Mouse (Mus musculus) kidney, postnatal 0 days (tissue): ENCODE measurements around the gene Aprt. TPM values are rescaled to one million over a fixed set of nuclear protein-coding genes. Genes with fewer than 3 reads are reported as not detected.

Experiments used
- ATAC-seq: fragments of 200-750 bp; cut with Nextera tagmentation; replicated peaks from 2 replicates; pipeline ENCODE4 v1.8.0; 2017; ENCODE audit warnings: low read depth, moderate number of reproducible peaks, moderate TSS enrichment, moderate library complexity; ENCODE audit not compliant: low FRiP score
- DNase-seq: peaks from one replicate; pipeline ENCODE4 v3.0.0-alpha.2; 2016; ENCODE audit warnings: low spot score
- H3K27ac ChIP-seq: fragments of 300-500 bp; sonication (generic); 2 replicates; pipeline ENCODE4 v1.5.1; 2014; ENCODE audit warnings: mild to moderate bottlenecking
- H3K27me3 ChIP-seq: fragments of 300-500 bp; sonication (generic); 2 replicates; pipeline ENCODE4 v1.6.1; 2014; ENCODE audit warnings: low read length, mixed read lengths; ENCODE audit not compliant: insufficient read depth
- H3K36me3 ChIP-seq: fragments of 300-500 bp; sonication (generic); 2 replicates; pipeline ENCODE4 v1.6.1; 2014; ENCODE audit warnings: low read length, mixed read lengths; ENCODE audit not compliant: insufficient read depth
- H3K4me1 ChIP-seq: fragments of 300-500 bp; sonication (generic); replicated peaks from 2 replicates; pipeline ENCODE4 v1.6.1; 2014; ENCODE audit warnings: antibody characterized with exemption, low read length, mixed read lengths; ENCODE audit not compliant: insufficient read depth
- H3K4me2 ChIP-seq: fragments of 300-500 bp; sonication (generic); 2 replicates; pipeline ENCODE4 v1.6.1; 2014; ENCODE audit warnings: mild to moderate bottlenecking, low read length, moderate library complexity, mixed read lengths
- H3K4me3 ChIP-seq: fragments of 300-500 bp; sonication (generic); replicated peaks from 2 replicates; pipeline ENCODE4 v1.5.1; 2014; ENCODE audit warnings: low read depth, low read length
- H3K9ac ChIP-seq: fragments of 300-500 bp; sonication (generic); 2 replicates; pipeline ENCODE4 v1.6.1; 2014; ENCODE audit warnings: low read depth, low read length
- H3K9me3 ChIP-seq: fragments of 300-500 bp; sonication (generic); replicated peaks from 2 replicates; pipeline ENCODE4 v1.6.1; 2016; ENCODE audit warnings: low read length, inconsistent platforms, mixed read lengths
- CTCF ChIP-seq: IDR thresholded peaks from 2 replicates; pipeline ENCODE4 v1.5.1; 2016; ENCODE audit warnings: antibody characterized with exemption, low read depth, mild to moderate bottlenecking, moderate library complexity
- WGBS: fragments of 180-500 bp; shearing (Covaris S2); extraction: QIAGEN DNeasy Blood & Tissue Kit; methylation state at CpG from one replicate; pipeline ENCODE4 v1.1.7; 2014; 5-methylcytosine and 5-hydroxymethylcytosine counted together
- polyA plus RNA-seq: library from polyadenylated mRNA; unstranded; fragments of >200 nt; fragmentation: Nextera tagmentation; extraction: Ambion mirVana; gene quantifications from 2 replicates; pipeline ENCODE4 v1.2.1, GENCODE M21; 2015

The Aprt gene
- 354 and 392 TPM in 2 replicates for polyA plus RNA-seq

GRCm38 (mm10) chr8:122576648-122577022 lies at the start of gene Aprt:
Gene Aprt, minus strand, starts transcription at chr8:122576909.
- H3K4me3 ChIP-seq = peak within 1 kb of the TSS; percentile 62
- peak within 1 kb of the TSS; percentile 89 for H3K4me2 ChIP-seq
- ATAC-seq (peak; percentile 82), DNase-seq (peak; percentile 96)
- no peaks in the 10 kb centered on the region for H3K9me3 ChIP-seq
- peaks cover 12% of the 10 kb centered on the region for H3K36me3 ChIP-seq
- H3K4me1 ChIP-seq = peaks cover 26% of the 10 kb centered on the region
- H3K27ac ChIP-seq = peak within 1 kb of the TSS; percentile 83
- whole genome bisulfite sequencing = 0% methylated on average over 39 of the region's 39 CpGs
- H3K27me3 ChIP-seq = no peaks in the 10 kb centered on the region
- H3K9ac ChIP-seq = peak within 1 kb of the TSS; percentile 71
- no peak for TF ChIP-seq CTCF

GRCm38 (mm10) chr8:122625811-122626210 lies 49.1 kb upstream of the Aprt start:
- Histone ChIP-seq H3K9ac (no peak overlapping the region), H3K27me3 (no peaks in the 10 kb centered on the region), H3K27ac (no peak overlapping the region), H3K36me3 (no peaks in the 10 kb centered on the region), H3K4me3 (no peak overlapping the region), H3K9me3 (no peaks in the 10 kb centered on the region), H3K4me2 (no peak overlapping the region), H3K4me1 (peaks cover 6% of the 10 kb centered on the region)
- ATAC-seq (no peak), DNase-seq (no peak)
- TF ChIP-seq CTCF = no peak
- WGBS = 80% methylated on average over 9 of the region's 9 CpGs

DNA sequence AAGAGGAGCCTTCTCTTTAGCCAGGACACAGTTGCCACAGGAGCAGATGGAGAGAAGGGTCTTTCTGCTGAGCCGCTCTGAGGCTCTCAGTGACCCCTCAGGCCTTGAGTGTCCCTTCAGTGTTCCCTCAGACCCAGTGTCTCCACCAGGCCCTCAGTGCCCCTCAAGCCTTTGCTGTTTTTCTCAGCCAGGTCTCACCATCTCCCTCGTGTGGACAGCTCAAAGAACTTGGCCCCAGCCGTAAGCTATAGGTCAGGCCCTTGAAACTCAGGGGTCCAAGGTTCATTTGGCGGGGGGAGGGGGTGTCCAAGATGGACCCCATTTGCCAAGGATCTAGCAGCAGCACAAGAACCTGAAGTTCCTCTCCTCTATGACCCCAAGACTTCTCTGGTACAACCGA lies 47.9 kb upstream of the Aprt start:
- peak; percentile 46; the same call in 1 of the 2 replicates for TF ChIP-seq CTCF
- H3K4me2 ChIP-seq = no peak overlapping the region
- WGBS = 70% methylated on average over 5 of the region's 5 CpGs

DNA sequence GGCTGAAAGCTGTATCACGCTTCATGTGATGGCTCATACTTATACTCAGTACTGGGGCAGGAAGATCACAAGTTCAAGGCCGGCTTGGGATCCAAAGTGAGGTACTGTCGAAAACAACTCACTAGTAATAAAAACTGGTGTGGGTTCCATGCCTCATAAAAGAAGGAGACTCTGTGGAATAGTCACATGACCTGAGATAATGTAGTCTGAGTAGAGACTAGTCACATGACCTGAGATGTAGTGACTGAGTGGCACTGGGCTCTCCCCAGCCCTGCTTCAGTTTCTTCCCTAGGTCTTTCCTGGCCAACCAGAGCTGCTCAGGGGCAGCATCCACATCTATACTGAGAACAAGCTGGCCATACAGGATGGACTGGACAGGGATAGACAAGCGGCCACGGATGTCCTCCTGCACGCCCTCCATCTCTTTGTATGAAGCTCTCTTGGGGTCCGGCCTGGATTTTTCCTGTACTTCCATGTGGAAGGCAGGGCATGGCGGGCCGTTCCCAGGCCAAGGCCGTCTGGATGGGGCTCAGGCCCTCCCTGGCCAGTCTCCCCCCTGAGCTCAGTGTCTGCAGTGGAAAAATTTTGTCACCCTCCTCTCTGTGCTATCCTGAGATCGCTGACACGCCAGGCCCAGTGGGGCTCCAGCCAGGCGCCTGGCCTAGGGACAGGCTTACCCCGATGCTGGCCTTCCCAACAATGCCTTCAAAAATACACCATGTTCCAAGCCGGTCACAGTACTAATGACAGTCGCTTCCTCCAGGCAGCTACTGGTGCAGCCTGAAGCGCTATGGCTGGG lies 47.3 kb upstream of the Aprt start:
- Histone ChIP-seq H3K4me3 (no peak overlapping the region), H3K27me3 (no peaks in the 10 kb centered on the region), H3K4me2 (no peak overlapping the region), H3K27ac (no peak overlapping the region), H3K9me3 (no peaks in the 10 kb centered on the region), H3K4me1 (peaks cover 13% of the 10 kb centered on the region), H3K9ac (no peak overlapping the region), H3K36me3 (no peaks in the 10 kb centered on the region)
- no peak for DNase-seq
- ATAC-seq = no peak
- WGBS = 93% methylated on average over 17 of the region's 17 CpGs
- TF ChIP-seq CTCF = no peak

More for the DNA sequence above, 47.9 kb upstream of the Aprt start:
- Histone ChIP-seq H3K9me3 (no peaks in the 10 kb centered on the region), H3K36me3 (no peaks in the 10 kb centered on the region), H3K27me3 (no peaks in the 10 kb centered on the region), H3K9ac (no peak overlapping the region), H3K4me3 (no peak overlapping the region), H3K4me1 (peaks cover 13% of the 10 kb centered on the region), H3K27ac (no peak overlapping the region)
- DNase-seq (no peak), ATAC-seq (no peak)

DNA sequence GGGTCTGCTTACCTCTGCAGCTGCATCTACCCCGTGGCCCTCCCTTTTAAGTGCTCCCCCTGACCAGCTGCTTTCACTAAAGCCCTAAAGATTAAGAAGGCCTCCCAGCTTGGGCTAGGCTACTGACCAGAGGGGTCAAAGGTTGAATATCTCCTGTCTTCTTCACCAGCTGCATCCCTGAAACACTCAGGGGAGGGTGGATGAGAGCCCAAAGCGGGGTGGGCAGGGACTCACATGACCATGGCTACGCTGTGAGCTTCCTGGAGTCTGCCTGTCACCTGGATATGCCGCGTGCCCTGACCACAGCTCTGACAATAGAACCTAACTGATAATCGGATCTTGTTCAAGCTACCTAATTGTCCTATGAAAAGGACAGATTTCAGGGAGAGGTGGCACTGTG lies 46.0 kb upstream of the Aprt start, which contains the start of gene Pabpn1l:
Gene Pabpn1l, minus strand, starts transcription at position 13 of the 400 bp plus-strand sequence.
- no peak within 1 kb of the TSS for H3K4me2 ChIP-seq
- H3K27ac ChIP-seq = no peak within 1 kb of the TSS
- no peaks in the 10 kb centered on the region for H3K27me3 ChIP-seq
- H3K36me3 ChIP-seq = no peaks in the 10 kb centered on the region
- 64% methylated on average over 6 of the region's 6 CpGs for WGBS
- no peak within 1 kb of the TSS for H3K9ac ChIP-seq
- ATAC-seq (no peak), DNase-seq (no peak)
- TF ChIP-seq CTCF = no peak
- no peak within 1 kb of the TSS for H3K4me3 ChIP-seq
- H3K4me1 ChIP-seq = peaks cover 13% of the 10 kb centered on the region
- no peaks in the 10 kb centered on the region for H3K9me3 ChIP-seq

DNA sequence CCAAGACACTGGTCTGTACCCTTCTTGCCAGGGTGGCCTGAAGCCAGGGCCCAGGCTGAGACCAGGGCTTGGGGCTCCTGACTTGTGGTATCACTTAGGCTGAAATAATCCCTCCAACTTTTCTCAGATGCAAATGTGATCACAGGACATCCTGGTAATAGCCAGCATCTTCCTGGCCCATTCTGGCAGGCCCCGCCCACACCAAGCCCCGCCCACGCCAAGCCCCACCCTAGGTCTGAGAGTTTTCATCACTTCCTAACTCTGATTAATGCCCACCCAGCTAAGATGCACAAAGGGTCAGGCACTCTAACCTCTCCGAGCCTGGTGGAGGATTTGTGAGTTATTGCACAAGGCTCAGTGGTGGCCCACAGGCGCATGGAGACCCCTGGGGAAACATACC lies 43.7 kb upstream of the Aprt start:
- Histone ChIP-seq H3K9me3 (no peaks in the 10 kb centered on the region), H3K4me3 (no peak overlapping the region), H3K27ac (no peak overlapping the region), H3K4me1 (peaks cover 13% of the 10 kb centered on the region), H3K27me3 (no peaks in the 10 kb centered on the region), H3K9ac (no peak overlapping the region), H3K4me2 (no peak overlapping the region), H3K36me3 (no peaks in the 10 kb centered on the region)
- ATAC-seq (no peak), DNase-seq (no peak)
- TF ChIP-seq CTCF = no peak
- WGBS = 24% methylated on average over 5 of the region's 5 CpGs
